Mouse (Mus musculus) ES-E14 (cell line): ENCODE measurements around the gene Macrod2.

ENCODE experiments used
- CHD2 ChIP-seq: IDR thresholded peaks from 2 replicates; pipeline ENCODE4 v1.6.1; 2014; ENCODE audit warnings: mild to moderate bottlenecking, low read depth, low read length, inconsistent platforms
- HCFC1 ChIP-seq: IDR thresholded peaks from 2 replicates; pipeline ENCODE4 v1.6.1; 2012; ENCODE audit warnings: low read length, inconsistent platforms, borderline replicate concordance; ENCODE audit not compliant: insufficient read depth

- TF ChIP-seq CHD2 (no peak), HCFC1 (no peak)
These were observed 2008.3 kb downstream of the Macrod2 start for GRCm38 (mm10) chr2:142403394-142403793.
